Mouse (Mus musculus) embryo, embryonic 10 days (tissue): ENCODE measurements around the gene Clpb.
A peak's percentile ranks its signal among the peaks of the same experiment; 100 is the strongest.

Source experiments
- DNase-seq: peaks from one replicate; pipeline ENCODE4 v3.0.0-alpha.2; 2015; ENCODE audit warnings: low spot score

Clpb gene

GRCm38 (mm10) chr7:101726980-101727379, 63.5 kb downstream of the Clpb start:
- no peak for DNase-seq

GRCm38 (mm10) chr7:101732096-101732495, 68.7 kb downstream of the Clpb start:
- no peak for DNase-seq

GRCm38 (mm10) chr7:101733042-101733441, 69.6 kb downstream of the Clpb start:
- no peak for DNase-seq

- no peak for DNase-seq
Measured at GRCm38 (mm10) chr7:101735297-101735696, 71.9 kb downstream of the Clpb start.

GRCm38 (mm10) chr7:101737735-101738134, 74.3 kb downstream of the Clpb start:
- no peak for DNase-seq

- DNase-seq = no peak
Measured at GRCm38 (mm10) chr7:101739602-101740001, 76.2 kb downstream of the Clpb start.

- no peak for DNase-seq
Measured at GRCm38 (mm10) chr7:101743487-101743886, 80.1 kb downstream of the Clpb start.

- DNase-seq = peak; percentile 48
Measured at GRCm38 (mm10) chr7:101746559-101747334, 83.3 kb downstream of the Clpb start.

GRCm38 (mm10) chr7:101750268-101750667, 86.8 kb downstream of the Clpb start:
- DNase-seq = no peak

- DNase-seq = no peak
Measured at GRCm38 (mm10) chr7:101752346-101752745, 88.9 kb downstream of the Clpb start.

- no peak for DNase-seq
Measured at GRCm38 (mm10) chr7:101753492-101753891, 90.1 kb downstream of the Clpb start.

GRCm38 (mm10) chr7:101754416-101754815, 91.0 kb downstream of the Clpb start:
- DNase-seq = no peak

- no peak for DNase-seq
Measured at GRCm38 (mm10) chr7:101755301-101755700, 91.9 kb downstream of the Clpb start.

GRCm38 (mm10) chr7:101761899-101762780, 98.7 kb downstream of the Clpb start:
- no peak for DNase-seq

GRCm38 (mm10) chr7:101767335-101767907, 104.0 kb downstream of the Clpb start:
- DNase-seq = no peak

GRCm38 (mm10) chr7:101770051-101770450, 106.6 kb downstream of the Clpb start:
- no peak for DNase-seq

GRCm38 (mm10) chr7:101771604-101772003, 108.2 kb downstream of the Clpb start:
- DNase-seq = no peak

- no peak for DNase-seq
Measured at GRCm38 (mm10) chr7:101772687-101773086, 109.3 kb downstream of the Clpb start.

GRCm38 (mm10) chr7:101777053-101777452, 113.6 kb downstream of the Clpb start:
- no peak for DNase-seq

GRCm38 (mm10) chr7:101817861-101818401, 154.5 kb downstream of the Clpb start, which contains the start of gene Phox2a:
TSS of gene Phox2a (plus strand) at chr7:101818313.
- DNase-seq = peak; percentile 21

GRCm38 (mm10) chr7:101820295-101821030, 157.0 kb downstream of the Clpb start:
- peak; percentile 60 for DNase-seq
